8 mouse cellular contexts compared by ENCODE assay signal in the genomic region with DNA sequence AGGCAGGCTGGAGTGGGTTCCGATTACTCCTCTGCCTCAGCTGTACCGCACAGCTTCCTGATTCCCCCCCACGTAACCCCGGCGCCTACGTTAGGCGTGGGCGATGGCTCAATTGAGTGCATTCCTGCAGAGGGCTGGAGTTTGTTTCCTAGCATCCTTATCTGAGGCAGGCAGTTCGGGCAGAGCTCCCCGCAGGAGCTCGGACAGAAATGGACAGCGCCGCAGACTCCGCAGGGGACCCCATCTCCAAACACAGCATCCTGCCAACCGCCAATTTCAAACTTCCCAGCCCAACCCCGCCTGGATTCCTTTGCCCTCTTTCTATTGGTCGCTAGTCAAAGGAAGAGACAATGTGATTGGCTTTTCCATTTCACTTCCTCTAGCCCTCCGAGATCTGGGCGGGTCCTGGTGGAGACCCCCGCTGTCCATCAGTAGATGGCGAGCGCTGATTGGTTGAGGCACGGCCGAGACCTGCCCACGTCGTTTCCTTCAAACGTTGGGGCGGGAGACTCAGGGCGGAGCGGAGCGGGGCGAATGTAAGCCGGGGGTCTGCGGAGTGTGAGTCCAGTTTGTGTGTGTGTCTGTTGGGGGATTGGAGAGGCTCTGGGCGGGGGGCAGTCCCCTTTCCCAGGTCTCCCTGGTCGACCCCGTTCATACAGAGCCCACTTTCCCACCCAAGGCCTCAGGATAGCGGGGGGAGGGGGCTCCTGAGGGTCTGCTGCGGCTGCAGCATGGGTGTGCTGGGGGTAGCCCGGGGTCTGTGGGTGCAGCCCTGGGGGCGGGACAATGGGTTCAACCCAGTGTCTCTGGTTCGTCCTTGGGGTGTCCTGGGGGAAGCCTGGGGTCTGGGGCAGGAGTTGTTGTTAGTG. TPM values are rescaled to one million over a fixed set of nuclear protein-coding genes. Genes with fewer than 3 reads are reported as not detected.
DNase-seq lines count a peak whose midpoint lies in the region; ATAC-seq lines count a peak whose summit lies in the region.

A gene (plus strand): TSS at position 513 of the 869 bp plus-strand sequence.

- no peaks in the 10 kb centered on the region for H3K36me3 ChIP-seq in hindbrain, embryonic 13.5 days

- peaks cover 27% of the 10 kb centered on the region for H3K4me1 ChIP-seq in hindbrain, embryonic 13.5 days (replicated peaks)

- H3K27ac ChIP-seq in hindbrain, embryonic 13.5 days, result no peak within 1 kb of the TSS

- H3K27me3 ChIP-seq in hindbrain, embryonic 13.5 days, result no peaks in the 10 kb centered on the region

- H3K9ac ChIP-seq in hindbrain, embryonic 13.5 days, result peak within 1 kb of the TSS; percentile 70

- DNase-seq in R1 (ENCODE audit: low read depth, low spot score), result peak; percentile 99
- peak; percentile 95 to 96 for DNase-seq in cerebellum, postnatal 14 days
- peak; percentile 87 for DNase-seq in frontal cortex, postnatal 14 days (ENCODE audit: low spot score in 2 of 2)
- peak; percentile 51 to 76 for DNase-seq in layer of hippocampus, postnatal 25 days (ENCODE audit: extremely low spot score in 1 of 2, low spot score in 1 of 2)
- peak; percentile 92 for DNase-seq in lung, postnatal 14 days
- peak; percentile 87 for DNase-seq in ovary, postnatal 36 days (ENCODE audit: low spot score)
- DNase-seq in thymus, postnatal 14 days, result peak; percentile 96

- H3K4me3 ChIP-seq in hindbrain, embryonic 13.5 days, result peak within 1 kb of the TSS; percentile 56

- H3K9me3 ChIP-seq in hindbrain, embryonic 13.5 days, result no peaks in the 10 kb centered on the region

- WGBS in hindbrain, embryonic 13.5 days, result under 1% methylated on average over 42 of the region's 42 CpGs

- peak; percentile 99 for ATAC-seq in hindbrain, embryonic 13.5 days (ENCODE audit: low FRiP score)

- H3K4me2 ChIP-seq in hindbrain, embryonic 13.5 days, result peak within 1 kb of the TSS; percentile 98

RNA-seq across cellular contexts. Expression of the gene that starts here (rescaled TPM):
- polyA plus RNA-seq in hindbrain, embryonic 13.5 days (2015; fragmentation: Nextera tagmentation; extraction: Ambion mirVana), result 16.3 and 17.7 TPM in 2 replicates
- total RNA-seq in layer of hippocampus, postnatal 25 days (2021), result 10 to 100 TPM; 55.9 to 66.8 TPM
